Mouse (Mus musculus) G1E (cell line): ENCODE measurements around the gene Endod1.

ENCODE experiments used
- CTCF ChIP-seq: IDR thresholded peaks from 2 replicates; pipeline ENCODE4 v1.5.1; 2012; ENCODE audit warnings: low read depth, low read length, inconsistent platforms, mixed read lengths
- TAL1 ChIP-seq: conservative IDR thresholded peaks from 2 replicates; pipeline ENCODE4 v1.6.1; 2012; ENCODE audit warnings: low read depth, low read length, inconsistent platforms, mixed read lengths

GRCm38 (mm10) chr9:14316618-14317017, 64.7 kb downstream of the Endod1 start:
- TF ChIP-seq TAL1, result no peak
- no peak for TF ChIP-seq CTCF
